Mouse (Mus musculus) urinary bladder, adult 18-20 months (tissue): ENCODE results near the gene Fzr1.
A peak's percentile ranks its signal among the peaks of the same experiment; 100 is the strongest.

Source experiments
- DNase-seq, 2 experiments: peaks; one replicate each; pipeline ENCODE4 v3.0.0; 2022; ENCODE audit warnings: low spot score in 2 of 2, mixed read lengths in 2 of 2

Fzr1 gene

GRCm38 (mm10) chr10:81377793-81378552, at the start of gene Fzr1:
Fzr1 (minus strand) TSS chr10:81378516.
- DNase-seq: no peak

GRCm38 (mm10) chr10:81427804-81428506, 49.6 kb upstream of the Fzr1 start:
- DNase-seq: no peak

- DNase-seq: no peak
Observed at GRCm38 (mm10) chr10:81427327-81427726, 49.0 kb upstream of the Fzr1 start.

GRCm38 (mm10) chr10:81426897-81427296, 48.6 kb upstream of the Fzr1 start:
- peak in 1 of 2 experiments; percentile 70 for DNase-seq

- no peak for DNase-seq
Observed at GRCm38 (mm10) chr10:81426081-81426671, 47.9 kb upstream of the Fzr1 start.

GRCm38 (mm10) chr10:81425236-81425850, 47.0 kb upstream of the Fzr1 start:
- no peak for DNase-seq

- DNase-seq: peak in 1 of 2 experiments; percentile 17
Observed at GRCm38 (mm10) chr10:81424246-81425051, 46.1 kb upstream of the Fzr1 start.

- no peak for DNase-seq
Observed at GRCm38 (mm10) chr10:81423476-81424245, 45.3 kb upstream of the Fzr1 start.

- DNase-seq: no peak
Observed at GRCm38 (mm10) chr10:81422661-81423217, 44.4 kb upstream of the Fzr1 start.

- DNase-seq: no peak
Observed at GRCm38 (mm10) chr10:81422191-81422590, 43.9 kb upstream of the Fzr1 start.

- DNase-seq: peak in 1 of 2 experiments; percentile 0
Observed at GRCm38 (mm10) chr10:81421797-81422100, 43.4 kb upstream of the Fzr1 start.

GRCm38 (mm10) chr10:81421041-81421796, 42.9 kb upstream of the Fzr1 start:
- peak in 1 of 2 experiments; percentile 3 for DNase-seq

- DNase-seq: peak in 1 of 2 experiments; percentile 2
Observed at GRCm38 (mm10) chr10:81420191-81420767, 42.0 kb upstream of the Fzr1 start.

- peak in 1 of 2 experiments; percentile 1 for DNase-seq
Observed at GRCm38 (mm10) chr10:81419111-81419928, 41.0 kb upstream of the Fzr1 start.

- no peak for DNase-seq
Observed at GRCm38 (mm10) chr10:81418216-81419070, 40.1 kb upstream of the Fzr1 start.

GRCm38 (mm10) chr10:81417227-81418215, 39.2 kb upstream of the Fzr1 start:
- DNase-seq: no peak
